Mouse (Mus musculus): ENCODE measurements at regions not wholly inside any gene's neighbourhood (a gene's known extent, or its start where the extent isn't known, plus 50 kb on each side); places are given as distances from the start of the nearest gene placed in this dataset.

GRCm38 (mm10) chr3:38254896-38255295 is 229.7 kb downstream of the Ankrd50 start:
- no peaks in the 10 kb centered on the region for H3K27me3 ChIP-seq (ENCODE audit: insufficient read depth, low read length)
- H3K27ac ChIP-seq (ENCODE audit: low read depth), result no peak overlapping the region
- ATAC-seq (0 out of 2 replicates have a peak, but pooled peaks have one; percentile 17), DNase-seq (peak; percentile 35)
- no peaks in the 10 kb centered on the region for H3K36me3 ChIP-seq (replicated peaks; ENCODE audit: insufficient read depth, low read length)
- H3K9me3 ChIP-seq (ENCODE audit: low read length), result no peaks in the 10 kb centered on the region
- H3K4me1 ChIP-seq (ENCODE audit: insufficient read depth), result no peaks in the 10 kb centered on the region
- WGBS (ENCODE audit: insufficient replicate concordance), result 59% methylated on average over 2 of the region's 2 CpGs
- no peak overlapping the region for H3K4me2 ChIP-seq (ENCODE audit: low read depth, low read length)
- H3K4me3 ChIP-seq (ENCODE audit: low read depth, low read length), result no peak overlapping the region
- H3K9ac ChIP-seq (replicated peaks), result no peak overlapping the region
- TF ChIP-seq CTCF (IDR thresholded peaks at IDR 0.05; ENCODE audit: low read depth), result no peak
- TF ChIP-seq EP300 (IDR thresholded peaks at IDR 0.05; ENCODE audit: low read depth), result no peak

GRCm38 (mm10) chr3:38251592-38251991 is 233.1 kb downstream of the Ankrd50 start:
- ATAC-seq, result no peak
- no peak for DNase-seq
- H3K27me3 ChIP-seq (ENCODE audit: insufficient read depth, low read length), result no peaks in the 10 kb centered on the region
- no peaks in the 10 kb centered on the region for H3K4me1 ChIP-seq (ENCODE audit: insufficient read depth)
- 51% methylated on average over 2 of the region's 2 CpGs for WGBS (ENCODE audit: insufficient replicate concordance)
- no peaks in the 10 kb centered on the region for H3K36me3 ChIP-seq (replicated peaks; ENCODE audit: insufficient read depth, low read length)
- TF ChIP-seq EP300 (IDR thresholded peaks at IDR 0.05; ENCODE audit: low read depth) (no peak), CTCF (IDR thresholded peaks at IDR 0.05; ENCODE audit: low read depth) (no peak)
- no peak overlapping the region for H3K27ac ChIP-seq (ENCODE audit: low read depth)
- H3K9ac ChIP-seq (replicated peaks), result no peak overlapping the region
- no peaks in the 10 kb centered on the region for H3K9me3 ChIP-seq (ENCODE audit: low read length)
- no peak overlapping the region for H3K4me3 ChIP-seq (ENCODE audit: low read depth, low read length)
- H3K4me2 ChIP-seq (ENCODE audit: low read depth, low read length), result no peak overlapping the region

- H3K4me1 ChIP-seq (ENCODE audit: insufficient read depth), result no peaks in the 10 kb centered on the region
- H3K36me3 ChIP-seq (replicated peaks; ENCODE audit: insufficient read depth, low read length), result no peaks in the 10 kb centered on the region
- H3K4me2 ChIP-seq (ENCODE audit: low read depth, low read length), result 0 out of 2 replicates have a peak overlapping the region, but pooled peaks have one; percentile 29
- no peak for ATAC-seq
- WGBS (ENCODE audit: insufficient replicate concordance), result 66% methylated on average over 5 of the region's 5 CpGs
- DNase-seq, result peak; percentile 1
- TF ChIP-seq EP300 (IDR thresholded peaks at IDR 0.05; ENCODE audit: low read depth) (no peak), CTCF (IDR thresholded peaks at IDR 0.05; ENCODE audit: low read depth) (no peak)
- no peak overlapping the region for H3K4me3 ChIP-seq (ENCODE audit: low read depth, low read length)
- no peaks in the 10 kb centered on the region for H3K27me3 ChIP-seq (ENCODE audit: insufficient read depth, low read length)
- H3K27ac ChIP-seq (ENCODE audit: low read depth), result no peak overlapping the region
- no peak overlapping the region for H3K9ac ChIP-seq (replicated peaks)
- H3K9me3 ChIP-seq (ENCODE audit: low read length), result no peaks in the 10 kb centered on the region
These were observed 234.1 kb downstream of the Ankrd50 start for GRCm38 (mm10) chr3:38250552-38250951.

- H3K4me1 ChIP-seq (ENCODE audit: insufficient read depth), result no peaks in the 10 kb centered on the region
- no peak overlapping the region for H3K4me3 ChIP-seq (ENCODE audit: low read depth, low read length)
- H3K36me3 ChIP-seq (replicated peaks; ENCODE audit: insufficient read depth, low read length), result no peaks in the 10 kb centered on the region
- no peaks in the 10 kb centered on the region for H3K27me3 ChIP-seq (ENCODE audit: insufficient read depth, low read length)
- DNase-seq, result no peak
- 69% methylated on average over 1 of the region's 1 CpGs for WGBS (ENCODE audit: insufficient replicate concordance)
- TF ChIP-seq CTCF (IDR thresholded peaks at IDR 0.05; ENCODE audit: low read depth) (no peak), EP300 (IDR thresholded peaks at IDR 0.05; ENCODE audit: low read depth) (no peak)
- H3K4me2 ChIP-seq (ENCODE audit: low read depth, low read length), result no peak overlapping the region
- H3K9me3 ChIP-seq (ENCODE audit: low read length), result no peaks in the 10 kb centered on the region
- H3K9ac ChIP-seq (replicated peaks), result no peak overlapping the region
- H3K27ac ChIP-seq (ENCODE audit: low read depth), result no peak overlapping the region
- ATAC-seq, result no peak
These were observed 235.7 kb downstream of the Ankrd50 start for GRCm38 (mm10) chr3:38248941-38249340.

- no peaks in the 10 kb centered on the region for H3K27me3 ChIP-seq (ENCODE audit: insufficient read depth, low read length)
- no peaks in the 10 kb centered on the region for H3K9me3 ChIP-seq (ENCODE audit: low read length)
- H3K4me3 ChIP-seq (ENCODE audit: low read depth, low read length), result no peak overlapping the region
- TF ChIP-seq EP300 (IDR thresholded peaks at IDR 0.05; ENCODE audit: low read depth) (no peak), CTCF (IDR thresholded peaks at IDR 0.05; ENCODE audit: low read depth) (no peak)
- no peaks in the 10 kb centered on the region for H3K4me1 ChIP-seq (ENCODE audit: insufficient read depth)
- H3K27ac ChIP-seq (ENCODE audit: low read depth), result no peak overlapping the region
- H3K4me2 ChIP-seq (ENCODE audit: low read depth, low read length), result no peak overlapping the region
- DNase-seq (peak; percentile 3), ATAC-seq (no peak)
- H3K9ac ChIP-seq (replicated peaks), result no peak overlapping the region
- 63% methylated on average over 2 of the region's 2 CpGs for WGBS (ENCODE audit: insufficient replicate concordance)
- H3K36me3 ChIP-seq (replicated peaks; ENCODE audit: insufficient read depth, low read length), result no peaks in the 10 kb centered on the region
These were observed 238.2 kb downstream of the Ankrd50 start for GRCm38 (mm10) chr3:38246439-38246838.

- H3K4me2 ChIP-seq (ENCODE audit: low read depth, low read length), result no peak overlapping the region
- H3K9ac ChIP-seq (replicated peaks), result no peak overlapping the region
- WGBS (ENCODE audit: insufficient replicate concordance), result 75% methylated on average over 3 of the region's 3 CpGs
- H3K27ac ChIP-seq (ENCODE audit: low read depth), result no peak overlapping the region
- ATAC-seq, result no peak
- H3K4me3 ChIP-seq (ENCODE audit: low read depth, low read length), result no peak overlapping the region
- TF ChIP-seq CTCF (IDR thresholded peaks at IDR 0.05; ENCODE audit: low read depth) (no peak), EP300 (IDR thresholded peaks at IDR 0.05; ENCODE audit: low read depth) (no peak)
- no peaks in the 10 kb centered on the region for H3K4me1 ChIP-seq (ENCODE audit: insufficient read depth)
- H3K9me3 ChIP-seq (ENCODE audit: low read length), result no peaks in the 10 kb centered on the region
- H3K36me3 ChIP-seq (replicated peaks; ENCODE audit: insufficient read depth, low read length), result no peaks in the 10 kb centered on the region
- H3K27me3 ChIP-seq (ENCODE audit: insufficient read depth, low read length), result no peaks in the 10 kb centered on the region
- peak; percentile 2 for DNase-seq
These were observed 241.4 kb downstream of the Ankrd50 start for GRCm38 (mm10) chr3:38243209-38243608.

- DNase-seq (no peak), ATAC-seq (no peak)
- Histone ChIP-seq H3K9me3 (ENCODE audit: low read length) (no peaks in the 10 kb centered on the region), H3K9ac (replicated peaks) (no peak overlapping the region), H3K36me3 (replicated peaks; ENCODE audit: insufficient read depth, low read length) (no peaks in the 10 kb centered on the region), H3K4me2 (ENCODE audit: low read depth, low read length) (no peak overlapping the region), H3K27ac (ENCODE audit: low read depth) (no peak overlapping the region), H3K4me3 (ENCODE audit: low read depth, low read length) (no peak overlapping the region), H3K4me1 (ENCODE audit: insufficient read depth) (no peaks in the 10 kb centered on the region), H3K27me3 (ENCODE audit: insufficient read depth, low read length) (no peaks in the 10 kb centered on the region)
- TF ChIP-seq EP300 (IDR thresholded peaks at IDR 0.05; ENCODE audit: low read depth) (no peak), CTCF (IDR thresholded peaks at IDR 0.05; ENCODE audit: low read depth) (no peak)
- WGBS (ENCODE audit: insufficient replicate concordance), result 47% methylated on average over 2 of the region's 2 CpGs
These were observed 247.0 kb downstream of the Ankrd50 start for GRCm38 (mm10) chr3:38237616-38238015.
